Mouse (Mus musculus) large intestine, adult 2 months (tissue): ENCODE data around the gene Adamts13. TPM values are rescaled to one million over a fixed set of nuclear protein-coding genes. Genes with fewer than 3 reads are reported as not detected.

Experiments used
- DNase-seq: peaks from one replicate; pipeline ENCODE4 v3.0.0-alpha.2; 2012; ENCODE audit warnings: low read depth, low spot score
- WGBS: fragments of 180-500 bp; shearing (Covaris S2); methylation state at CpG from one replicate; pipeline ENCODE4 v1.1.7; 2018; 5-methylcytosine and 5-hydroxymethylcytosine counted together
- polyA plus RNA-seq: library from polyadenylated mRNA; depleted of rRNA; stranded (reverse); fragments of >200 nt; gene quantifications from 2 replicates; pipeline ENCODE4 v1.2.3, GENCODE M21; 2012; rRNA removed

Gene Adamts13
- polyA plus RNA-seq, result 0.43 and 0.59 TPM in 2 replicates

DNA sequence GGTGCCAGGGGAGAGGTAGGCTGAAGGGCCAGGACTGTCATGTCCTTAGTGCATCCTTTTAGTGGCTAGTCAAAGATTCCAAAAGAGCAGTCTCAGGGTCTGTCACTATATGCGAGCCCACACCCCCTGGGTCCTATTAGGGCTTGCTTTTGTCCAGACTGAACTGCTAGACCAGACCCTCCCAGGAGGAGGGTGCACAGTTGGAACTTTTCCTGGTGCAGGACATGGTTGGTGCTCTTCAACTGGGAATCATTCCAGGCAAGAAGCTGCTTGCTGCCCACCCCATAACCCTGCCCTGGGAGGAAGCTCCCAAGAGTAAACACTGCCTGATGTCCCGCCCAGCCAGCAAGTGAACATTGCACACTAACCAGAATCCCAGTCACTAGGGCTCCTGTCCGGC lies at the start of gene Adamts13:
Gene Adamts13 (plus strand): TSS at position 301 of the 400 bp plus-strand sequence.
- WGBS, result 32% methylated on average over 3 of the region's 3 CpGs
- DNase-seq, result no peak

DNA sequence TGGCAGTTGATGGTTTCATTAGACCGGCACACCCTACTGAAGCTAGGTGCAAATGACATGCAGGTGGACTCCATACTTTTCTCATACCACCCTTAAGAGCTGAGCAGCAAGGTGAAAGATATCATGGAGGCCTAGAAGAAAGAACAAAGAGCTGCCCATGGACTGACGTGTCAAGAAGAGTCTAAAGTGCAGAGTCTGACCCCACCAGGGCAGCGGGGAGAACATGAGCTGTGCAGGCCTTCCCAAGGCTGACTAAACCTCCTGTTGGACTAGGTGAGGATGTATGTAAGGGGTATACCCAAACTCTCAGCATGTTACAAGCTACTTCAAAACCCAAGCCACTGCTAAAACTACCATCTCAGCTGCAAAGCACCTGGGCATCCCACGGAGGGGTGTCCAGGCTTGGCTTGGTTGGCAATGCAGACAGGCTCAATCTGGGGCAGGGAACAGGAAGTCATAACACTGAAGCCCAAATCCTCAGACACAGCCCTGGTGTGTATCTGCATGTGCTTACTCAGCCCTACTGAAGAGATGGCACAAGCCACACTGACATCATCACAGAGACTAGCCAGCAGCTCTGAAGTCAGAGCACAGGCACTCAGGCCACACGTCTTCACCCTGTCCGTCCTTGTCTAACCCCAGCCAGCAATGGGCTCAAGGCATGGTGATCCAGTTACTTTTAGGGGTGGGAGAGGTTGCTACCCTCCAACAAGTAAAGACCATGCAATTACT lies 45.3 kb upstream of the Adamts13 start:
- 79% methylated on average over 6 of the region's 6 CpGs for WGBS
- no peak for DNase-seq

DNA sequence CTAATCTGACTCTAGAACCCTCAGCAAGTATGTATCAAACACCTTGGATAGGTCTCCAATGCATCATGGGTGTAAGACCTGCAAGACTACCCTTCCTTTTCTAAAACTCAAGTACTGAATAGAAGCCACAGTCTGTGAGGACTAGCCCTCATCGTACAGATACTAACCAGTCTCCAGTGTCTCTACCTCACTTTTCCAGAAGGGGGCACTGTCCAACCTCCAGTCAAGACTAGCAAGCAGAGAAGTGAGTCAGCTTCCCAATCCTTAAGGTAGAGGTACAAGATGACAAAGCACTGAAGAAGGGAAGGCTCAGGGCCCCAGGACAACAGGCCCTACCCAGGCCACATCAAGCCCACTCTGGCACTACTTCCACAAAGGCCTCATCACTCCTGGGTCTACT lies 42.8 kb upstream of the Adamts13 start:
- no peak for DNase-seq
- WGBS, result 4% methylated on average over 1 of the region's 1 CpGs

DNA sequence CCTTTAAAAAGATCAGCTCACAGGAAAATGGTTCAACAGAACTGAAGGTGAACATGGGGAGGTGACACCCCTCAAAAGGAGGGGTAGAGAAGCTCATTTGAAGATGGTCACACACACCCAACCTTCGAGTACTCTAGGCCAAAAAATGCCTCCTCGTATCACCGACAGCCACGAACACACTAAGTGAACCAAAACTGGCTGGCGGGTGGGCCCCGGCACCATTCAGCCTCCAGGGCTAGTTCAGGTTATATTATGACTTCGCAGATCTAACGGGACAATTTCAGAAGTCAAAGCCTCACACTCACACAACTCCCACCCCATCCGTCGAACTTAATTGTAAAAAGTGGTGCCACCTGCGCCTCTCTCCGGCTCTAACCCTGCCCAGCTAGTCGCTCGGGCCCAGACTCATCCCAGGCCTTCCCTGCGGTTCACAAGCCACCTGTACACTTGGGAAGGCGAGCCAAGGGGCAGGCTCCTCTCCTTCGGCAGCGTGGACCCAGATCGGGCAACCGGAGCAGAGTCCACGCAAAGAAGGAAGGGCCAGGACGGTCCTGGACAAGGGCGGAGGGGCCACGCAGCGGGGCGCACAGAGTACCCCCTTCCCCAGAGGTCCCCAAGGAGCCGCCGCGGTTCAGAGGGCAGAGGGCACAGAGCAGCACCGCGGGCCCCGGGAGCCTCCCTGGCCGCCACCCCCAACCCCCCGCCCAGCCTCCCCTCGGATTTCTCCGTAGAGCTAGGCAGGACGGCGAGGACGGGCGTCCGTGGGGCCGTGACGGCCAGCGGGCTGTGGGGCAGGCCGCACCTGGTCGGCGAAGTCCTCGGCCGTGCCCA lies 40.5 kb upstream of the Adamts13 start:
- WGBS, result under 1% methylated on average over 49 of the region's 49 CpGs
- DNase-seq, result no peak

DNA sequence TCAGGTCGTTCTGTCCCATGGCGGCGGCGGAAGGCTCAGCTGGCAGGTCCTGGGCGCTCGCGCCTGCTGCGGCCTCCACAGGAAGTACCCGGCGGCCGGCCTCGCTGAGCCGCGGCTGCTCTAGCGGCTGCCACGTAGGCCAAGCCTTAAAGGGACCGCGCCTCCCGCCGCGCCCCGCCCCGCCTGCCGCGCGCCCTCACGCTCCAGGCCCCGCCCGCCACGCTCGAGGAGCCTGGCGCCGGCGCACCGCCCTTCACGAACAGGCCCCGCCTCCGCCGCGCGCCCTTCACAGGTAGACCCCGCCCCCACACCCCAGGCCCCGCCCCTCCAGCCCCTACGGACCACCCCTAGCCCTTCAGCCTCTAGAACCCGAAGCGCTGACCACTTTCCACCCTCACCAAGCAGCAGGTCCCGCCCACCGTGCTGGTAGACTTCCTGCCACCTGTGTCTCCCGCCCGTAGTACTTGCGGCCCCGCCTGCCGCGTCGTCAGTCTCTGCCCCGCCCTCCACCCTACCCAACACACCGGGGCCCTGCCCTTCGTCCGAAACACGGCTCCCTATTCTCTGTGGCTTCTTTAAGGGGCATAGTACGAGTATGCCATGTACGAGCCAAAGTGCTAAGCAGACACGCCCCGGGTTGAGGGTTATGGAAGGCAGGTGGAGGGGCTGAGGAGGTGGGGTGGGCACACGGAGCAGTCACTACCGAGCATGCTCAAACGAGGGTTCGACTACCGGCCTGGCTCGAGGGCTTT lies 39.7 kb upstream of the Adamts13 start, which contains the start of the genes Surf4 and Stkld1:
Gene Surf4 (minus strand): TSS at position 625 of the 752 bp plus-strand sequence.
Gene Stkld1 (plus strand): TSS at position 744 of the 752 bp plus-strand sequence.
- WGBS, result 1% methylated on average over 64 of the region's 70 CpGs
- peak; percentile 80 for DNase-seq

DNA sequence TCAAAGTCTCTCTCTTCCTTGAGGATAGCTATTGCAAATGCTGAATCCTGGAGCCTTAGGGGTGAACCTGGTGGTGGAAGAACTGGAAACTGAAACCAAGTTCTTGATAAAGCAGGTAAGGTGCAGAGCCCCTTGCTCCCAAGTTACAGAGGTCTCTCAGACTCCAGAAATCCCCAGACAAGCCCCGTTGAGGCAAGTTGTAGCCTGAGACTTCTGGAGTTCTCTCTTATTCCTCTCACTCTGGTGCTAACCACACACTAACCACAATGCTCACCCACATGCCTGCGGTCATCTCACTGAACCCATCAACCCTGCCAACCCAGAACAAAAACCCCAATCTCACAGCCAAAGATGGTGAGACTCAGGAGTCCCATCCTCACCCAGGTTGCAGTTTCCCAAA lies 37.9 kb upstream of the Adamts13 start:
- no peak for DNase-seq
- WGBS, result 82% methylated on average over 2 of the region's 2 CpGs

DNA sequence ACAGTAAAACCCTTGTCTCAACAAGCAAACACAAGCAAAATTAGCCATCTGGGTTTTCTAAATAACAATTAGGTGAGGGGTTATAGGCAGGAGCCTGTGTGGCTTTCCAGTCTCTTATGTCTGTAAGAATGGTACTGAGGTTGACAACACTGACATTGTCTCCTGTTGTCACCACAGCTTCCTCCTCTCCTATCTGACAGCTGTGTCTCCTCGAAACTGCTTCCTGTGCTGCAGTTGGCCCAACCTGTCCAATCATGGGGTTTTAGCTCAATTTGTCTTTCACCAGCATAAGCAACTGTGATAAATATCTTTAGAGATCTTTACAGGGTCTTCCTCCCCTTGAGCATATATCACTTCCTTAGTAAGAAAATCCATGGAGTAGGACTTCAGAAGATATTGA lies 36.8 kb upstream of the Adamts13 start:
- DNase-seq, result no peak
- 52% methylated on average over 1 of the region's 1 CpGs for WGBS

DNA sequence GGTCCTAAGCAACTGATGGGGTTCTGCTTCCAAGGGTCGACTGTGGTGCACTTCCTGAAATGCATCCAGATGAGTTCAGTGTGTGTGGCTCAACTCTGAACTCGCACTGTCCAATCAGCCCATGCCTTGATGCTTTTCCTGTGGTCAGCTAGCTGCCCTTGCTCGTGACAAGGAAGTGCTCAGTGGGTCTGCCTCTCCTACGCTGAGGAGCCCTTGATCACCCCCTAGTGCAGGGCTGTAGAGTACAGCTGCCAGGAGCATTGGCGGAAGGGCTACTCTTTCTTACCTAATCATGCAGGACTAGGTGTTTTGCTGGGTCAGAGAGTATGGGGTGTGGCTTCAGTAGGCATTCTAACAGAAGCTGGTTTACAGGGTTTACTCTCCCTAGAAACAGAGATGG lies 31.7 kb upstream of the Adamts13 start:
- no peak for DNase-seq
- WGBS, result 37% methylated on average over 5 of the region's 5 CpGs

DNA sequence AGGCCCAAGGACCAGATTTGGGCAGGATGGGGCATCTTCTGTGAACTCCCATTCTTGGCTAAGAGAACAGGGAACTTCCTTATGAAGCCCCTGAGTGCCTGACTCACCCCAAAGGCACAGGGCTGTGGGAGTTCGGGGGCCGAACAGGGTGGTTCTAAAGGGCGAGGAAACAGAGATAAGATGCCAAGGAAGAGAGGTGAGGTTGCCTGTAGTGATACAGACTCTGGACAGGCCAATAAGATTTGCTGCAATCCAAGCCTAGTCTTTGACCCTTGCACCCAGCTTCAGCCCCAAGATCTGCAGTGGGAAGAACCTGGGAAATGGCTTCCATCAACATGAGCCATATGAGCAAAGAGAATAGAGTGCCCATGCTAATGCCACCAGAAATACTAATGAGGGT lies 30.0 kb upstream of the Adamts13 start:
- no peak for DNase-seq
- 60% methylated on average over 3 of the region's 3 CpGs for WGBS

DNA sequence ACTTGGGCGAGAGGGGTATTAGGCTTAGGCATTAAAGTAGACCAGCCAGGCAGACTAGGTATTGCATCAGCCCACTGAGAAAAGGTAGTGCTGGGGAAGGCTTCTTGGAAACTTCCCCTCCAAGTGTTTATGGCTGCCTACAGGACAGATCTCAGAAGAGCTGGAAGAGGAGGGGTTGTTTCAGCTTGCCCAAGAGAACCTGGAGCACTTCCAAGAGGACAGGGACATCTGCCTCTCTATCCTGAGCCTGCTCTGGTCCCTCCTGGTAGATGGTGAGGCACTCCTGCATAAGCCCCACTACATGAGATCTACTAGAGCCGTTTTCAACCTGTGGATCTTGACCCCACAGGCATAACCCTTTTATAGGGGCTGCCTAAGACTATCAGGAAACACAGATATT lies 22.8 kb upstream of the Adamts13 start:
- DNase-seq, result no peak
- WGBS, result 77% methylated on average over 2 of the region's 2 CpGs

DNA sequence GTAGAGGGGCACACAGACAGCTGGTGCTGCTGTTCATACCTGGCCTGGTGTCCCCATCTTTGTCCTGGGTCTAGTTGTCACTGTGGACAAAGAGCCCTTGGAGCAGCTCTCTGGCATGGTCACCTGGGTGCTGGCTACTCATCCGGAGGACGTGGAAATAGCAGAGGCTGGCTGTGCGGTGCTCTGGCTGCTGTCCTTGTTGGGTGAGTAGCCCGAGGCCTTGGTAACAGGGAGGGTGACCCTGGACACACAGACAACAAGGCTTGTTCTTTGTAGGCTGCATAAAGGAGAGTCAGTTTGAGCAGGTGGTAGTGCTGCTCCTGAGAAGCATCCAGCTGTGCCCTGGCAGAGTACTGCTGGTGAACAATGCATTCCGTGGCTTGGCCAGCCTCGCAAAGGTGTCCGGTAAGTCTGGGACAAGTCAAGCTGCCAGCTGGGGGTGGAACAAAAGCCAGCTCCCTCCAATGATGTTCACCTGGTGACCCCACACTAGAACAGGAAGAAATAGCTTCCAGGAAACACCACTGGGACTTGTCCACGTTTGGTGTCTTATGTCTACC lies 21.8 kb upstream of the Adamts13 start:
- WGBS, result 83% methylated on average over 8 of the region's 8 CpGs

DNA sequence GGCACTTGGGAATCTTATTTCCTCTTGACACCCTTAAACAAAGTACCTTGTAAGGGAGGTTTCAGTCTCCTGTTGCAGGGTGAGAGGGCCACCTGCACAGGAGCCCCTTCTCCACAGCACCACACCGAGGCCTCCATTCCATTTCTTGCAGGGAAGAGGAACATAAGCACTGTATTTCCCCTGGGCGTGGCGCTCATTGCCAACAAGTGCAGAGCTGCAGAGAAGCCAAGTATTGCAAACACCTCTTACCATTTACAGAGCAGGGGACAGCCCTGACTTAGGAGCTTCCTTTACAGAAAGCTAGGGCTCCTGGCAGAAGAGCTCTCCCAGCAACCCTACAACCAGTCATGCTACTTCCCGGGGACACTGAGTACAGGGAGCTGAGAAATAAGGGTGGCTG lies 21.0 kb upstream of the Adamts13 start:
- WGBS, result 66% methylated on average over 4 of the region's 4 CpGs
- DNase-seq, result no peak

More for the DNA sequence above, 21.8 kb upstream of the Adamts13 start:
- no peak for DNase-seq

DNA sequence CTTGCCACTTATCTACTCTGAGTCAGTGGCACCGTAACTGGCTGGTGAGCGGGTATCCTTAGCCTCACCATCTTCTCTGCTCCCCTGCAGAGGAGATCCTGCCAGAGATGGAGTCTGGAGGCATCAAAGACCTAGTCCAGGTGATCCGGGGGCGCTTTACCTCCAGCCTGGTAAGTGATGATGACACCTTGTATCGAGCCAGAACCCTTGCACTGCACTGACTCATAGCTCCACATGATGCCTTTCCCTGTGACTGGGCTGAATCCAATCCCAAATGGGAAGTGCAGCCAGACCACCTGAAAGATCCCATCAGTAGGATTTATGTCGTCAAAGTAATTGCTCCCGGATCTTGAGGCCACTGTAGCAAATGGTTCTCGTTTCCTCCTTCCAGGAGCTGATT lies 20.4 kb upstream of the Adamts13 start:
- 86% methylated on average over 8 of the region's 8 CpGs for WGBS
- DNase-seq, result no peak

DNA sequence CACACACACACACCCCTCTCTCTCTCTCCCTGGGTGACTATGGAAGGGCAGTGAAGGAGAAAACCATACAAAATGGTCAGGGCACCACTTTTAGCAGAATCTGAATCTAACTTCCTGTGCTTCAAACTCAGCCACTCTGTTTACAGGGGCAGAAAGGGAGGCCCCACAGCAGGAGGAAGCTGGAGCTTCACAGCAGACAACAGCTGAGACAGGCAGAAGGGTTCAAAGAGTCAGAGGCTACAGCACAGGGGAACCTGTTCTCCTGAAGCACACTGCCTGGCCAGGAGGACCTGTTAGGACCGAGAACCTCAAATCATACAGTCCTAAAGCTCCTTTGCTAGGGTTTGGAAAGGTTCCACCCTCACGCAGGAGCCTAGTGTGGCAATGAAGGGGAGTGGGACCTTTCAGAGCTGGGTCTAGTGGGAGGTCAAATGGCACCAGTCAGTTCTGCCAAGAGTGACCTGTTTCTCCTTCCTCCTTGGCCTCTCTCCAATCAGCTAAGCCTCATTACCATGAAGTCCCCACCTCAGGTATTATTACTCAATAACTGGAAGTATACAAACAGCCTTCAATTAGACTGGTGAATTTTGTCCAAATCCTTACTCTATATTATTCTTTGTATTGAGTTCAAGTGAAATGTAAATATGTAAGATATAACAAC lies 18.4 kb upstream of the Adamts13 start:
- DNase-seq, result no peak
- 85% methylated on average over 2 of the region's 2 CpGs for WGBS

DNA sequence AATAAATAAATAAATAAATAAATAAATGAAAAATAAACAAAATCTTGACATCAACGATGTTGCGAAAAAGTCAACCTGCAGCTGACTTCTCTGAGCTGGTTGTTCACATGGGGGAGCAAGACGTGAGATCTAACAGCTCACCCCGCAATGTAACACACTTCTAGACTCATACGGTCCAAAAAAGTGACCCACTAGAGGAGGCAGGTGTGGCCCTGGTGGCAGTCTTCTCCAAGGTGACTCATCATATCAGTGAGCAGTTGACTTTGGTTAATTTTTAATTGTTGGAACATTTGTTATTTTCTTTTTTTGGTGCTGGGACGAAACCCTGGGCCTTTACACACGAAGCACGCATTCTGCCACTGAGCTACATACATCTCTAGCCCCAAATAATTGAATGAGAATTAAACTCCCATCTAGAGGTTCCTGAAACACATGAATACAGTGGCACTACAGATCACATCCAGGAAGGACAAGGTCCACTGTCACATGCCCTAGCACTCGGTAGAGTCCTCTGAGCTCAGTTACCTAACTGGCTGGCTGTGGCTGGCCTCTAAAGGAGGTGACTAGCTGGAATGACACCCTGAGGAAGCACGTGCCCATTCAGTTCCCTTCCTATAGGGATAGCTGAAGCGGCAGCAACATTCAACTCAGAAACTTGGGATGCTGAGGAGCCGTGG lies 16.3 kb upstream of the Adamts13 start:
- peak; percentile 51 for DNase-seq
- 45% methylated on average over 12 of the region's 12 CpGs for WGBS

DNA sequence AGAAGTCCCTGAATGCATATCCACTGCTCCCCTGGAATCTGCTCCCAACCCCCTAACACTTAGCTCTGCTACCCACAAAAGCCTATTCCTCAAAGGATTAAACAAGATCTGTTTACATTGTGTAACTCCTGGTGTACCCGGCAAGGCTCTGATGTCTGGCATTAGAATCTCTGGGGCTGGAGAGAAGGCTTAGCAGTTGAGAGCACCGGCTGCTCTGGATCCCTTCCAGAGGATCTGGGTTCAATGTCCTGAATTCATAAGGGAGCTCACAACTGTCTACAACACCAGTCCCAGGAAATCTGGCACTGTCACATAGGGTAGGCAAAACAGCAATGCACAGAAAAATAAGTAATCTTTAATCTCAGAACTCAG lies 15.7 kb upstream of the Adamts13 start:
- WGBS, result 28% methylated on average over 2 of the region's 2 CpGs
- DNase-seq, result no peak

DNA sequence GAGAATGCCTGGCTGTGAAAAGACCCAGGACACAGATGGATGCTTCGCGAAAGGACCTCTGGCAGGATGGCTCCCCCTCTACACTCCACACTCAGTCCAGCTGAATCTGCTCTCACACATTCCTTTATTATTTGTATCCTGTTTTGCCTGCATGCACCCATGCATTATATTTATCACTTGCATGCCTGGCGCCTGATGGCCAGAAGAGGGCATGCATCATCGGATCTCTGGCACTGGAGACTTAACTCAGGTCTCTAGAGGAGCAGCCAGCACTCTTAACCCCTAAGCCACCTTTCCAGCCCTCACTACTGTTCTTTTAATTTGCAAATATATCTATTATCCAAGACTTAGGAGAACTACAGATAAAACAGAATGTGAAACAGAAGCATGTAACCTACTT lies 12.5 kb upstream of the Adamts13 start:
- DNase-seq, result no peak
- 63% methylated on average over 4 of the region's 4 CpGs for WGBS

DNA sequence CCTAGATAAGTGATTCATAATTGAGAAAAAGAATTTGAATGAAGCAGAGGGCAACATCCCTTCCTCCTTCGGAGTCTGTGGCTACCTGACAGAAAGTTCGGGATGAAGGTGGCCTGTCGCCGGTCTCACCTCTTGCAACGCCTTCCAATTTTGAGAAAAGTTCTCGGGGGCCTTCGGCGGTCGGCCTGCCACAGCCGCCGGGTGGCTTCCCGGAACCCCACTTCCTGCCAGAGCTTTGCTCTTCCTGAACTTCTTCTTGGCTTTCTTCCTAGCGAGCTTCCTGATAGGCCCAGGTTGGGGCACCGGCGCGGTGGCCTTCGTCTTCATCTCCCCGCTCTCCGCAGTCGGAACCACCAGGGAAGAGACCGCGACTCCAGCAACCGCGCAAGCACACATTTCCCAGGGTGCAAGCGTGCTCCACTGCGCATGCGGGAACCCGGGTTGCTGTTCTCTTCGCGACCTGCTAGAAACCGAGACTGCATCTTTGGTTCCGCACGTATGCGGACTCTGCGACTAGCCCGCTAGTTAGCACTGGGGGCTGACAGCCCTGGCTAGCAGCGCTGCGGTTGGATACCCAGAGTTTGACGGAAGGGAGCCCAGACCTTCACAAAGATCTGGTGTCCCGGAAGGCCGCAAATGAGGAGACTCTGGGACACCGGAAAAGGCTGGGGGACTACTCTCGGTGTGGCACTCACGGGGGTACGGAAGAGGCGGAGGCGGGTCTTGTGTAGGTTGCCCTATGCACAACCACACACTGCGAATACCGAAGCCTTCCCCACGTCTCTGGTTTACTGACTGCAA lies 9.1 kb upstream of the Adamts13 start, which contains the start of gene Rexo4:
Gene Rexo4 (minus strand): TSS at position 464 of the 801 bp plus-strand sequence.
- WGBS, result under 1% methylated on average over 50 of the region's 50 CpGs

More for the DNA sequence above, 9.1 kb upstream of the Adamts13 start, which contains the start of gene Rexo4:
- DNase-seq, result peak; percentile 78
